Mouse (Mus musculus): ENCODE results near the gene Tceanc2. TPM values are rescaled to one million over a fixed set of nuclear protein-coding genes. Genes with fewer than 3 reads are reported as not detected.
A peak's percentile ranks its signal among the peaks of the same experiment; 100 is the strongest.

The Tceanc2 gene
- total RNA-seq (2021) = 27.9 and 31.3 TPM in 2 replicates
- long read RNA-seq, experiment 1, full-length matches to known transcripts = 20 of 20 reads
- long read RNA-seq, experiment 1, partial matches to known transcripts = 0 of 20 reads
- long read RNA-seq, experiment 1, other reads (novel, unspliced or antisense) = 0 of 20 reads
- long read RNA-seq, experiment 2, full-length matches to known transcripts = 5 of 6 reads
- long read RNA-seq, experiment 2, partial matches to known transcripts = 0 of 6 reads
- long read RNA-seq, experiment 2, other reads (novel, unspliced or antisense) = 1 of 6 reads

DNA sequence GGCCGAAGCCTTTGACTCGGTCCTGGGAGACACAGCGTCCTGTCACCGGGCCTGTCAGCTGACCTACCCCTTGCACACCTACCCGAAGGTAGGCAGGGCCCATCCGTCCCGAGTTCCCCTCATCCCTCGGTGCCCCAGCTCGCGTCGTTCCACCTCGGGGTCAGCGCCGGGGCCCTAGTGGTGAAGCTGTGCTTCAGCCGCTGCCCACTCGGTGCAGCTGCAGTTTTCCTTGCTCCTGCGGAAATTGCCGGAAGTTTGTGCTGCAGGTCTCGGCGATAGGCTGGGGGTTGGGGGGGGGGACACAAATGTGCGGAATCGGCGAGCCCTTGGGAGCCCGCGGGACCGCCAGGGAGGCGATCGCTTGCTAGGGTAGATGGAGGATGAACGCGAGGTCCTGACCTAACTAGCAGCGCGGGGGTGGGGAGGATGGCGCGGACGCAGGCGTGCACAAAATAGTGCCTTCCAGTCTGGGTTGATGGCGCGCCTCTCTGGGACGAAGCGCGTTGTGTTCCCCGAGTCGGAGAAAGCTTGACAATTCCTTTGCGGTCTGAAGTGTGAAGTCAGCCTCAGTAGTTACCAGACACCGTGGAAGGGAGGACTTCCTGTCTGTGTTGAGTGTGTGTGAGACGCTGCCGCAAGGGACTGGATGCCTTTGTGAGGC is at the start of gene Tceanc2:
Tceanc2 (minus strand) TSS at position 287 of the 661 bp plus-strand sequence.
- DNase-seq = peak; percentile 77

GRCm38 (mm10) chr4:107226313-107226712 is 47.4 kb upstream of the Tceanc2 start:
- no peak for DNase-seq

DNA sequence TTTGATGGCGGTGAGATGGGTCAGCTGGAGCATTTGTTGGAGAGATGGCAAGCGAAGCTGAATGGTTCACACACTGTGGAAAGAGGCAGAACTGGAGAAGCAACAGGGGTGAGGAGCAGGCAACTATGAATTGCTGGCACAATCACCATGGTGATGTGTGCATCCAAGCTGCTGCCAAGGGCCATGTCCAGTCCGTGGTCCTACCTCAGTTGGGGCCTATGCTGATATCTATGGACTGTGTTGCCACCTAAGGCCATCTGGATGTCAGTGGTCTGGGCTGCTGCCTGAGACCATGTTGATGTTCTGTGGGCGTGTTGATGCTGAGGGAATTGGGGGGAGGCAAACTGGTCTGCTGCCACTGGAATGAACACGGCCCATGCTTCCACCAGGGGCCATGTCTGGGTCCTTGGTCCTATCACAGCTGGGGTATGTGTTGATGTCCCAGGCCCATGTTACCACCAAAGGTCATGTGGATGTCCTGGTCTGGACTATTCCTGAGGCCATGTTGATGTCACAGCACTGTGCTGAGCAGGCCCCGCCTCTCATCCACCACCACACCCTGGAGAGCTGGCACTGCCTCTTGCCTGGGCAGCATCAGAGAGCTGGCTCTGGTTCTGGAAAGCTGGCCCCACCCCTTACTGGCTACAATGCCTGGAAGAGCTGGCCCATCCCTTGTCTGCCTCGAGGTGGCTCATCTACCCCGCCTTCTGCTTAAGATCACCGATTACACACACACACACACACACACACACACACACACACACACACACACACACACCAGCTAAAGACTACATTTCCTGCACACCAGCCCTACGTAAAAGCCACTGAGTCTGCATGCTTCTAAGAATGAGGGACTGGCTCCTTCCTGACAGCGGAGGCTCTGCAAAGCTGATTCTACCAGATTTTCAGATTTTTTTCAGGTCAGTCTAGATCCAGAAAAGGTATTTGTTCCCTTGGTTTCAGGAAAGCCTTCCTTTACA is 44.6 kb upstream of the Tceanc2 start:
- DNase-seq = peak; percentile 80

DNA sequence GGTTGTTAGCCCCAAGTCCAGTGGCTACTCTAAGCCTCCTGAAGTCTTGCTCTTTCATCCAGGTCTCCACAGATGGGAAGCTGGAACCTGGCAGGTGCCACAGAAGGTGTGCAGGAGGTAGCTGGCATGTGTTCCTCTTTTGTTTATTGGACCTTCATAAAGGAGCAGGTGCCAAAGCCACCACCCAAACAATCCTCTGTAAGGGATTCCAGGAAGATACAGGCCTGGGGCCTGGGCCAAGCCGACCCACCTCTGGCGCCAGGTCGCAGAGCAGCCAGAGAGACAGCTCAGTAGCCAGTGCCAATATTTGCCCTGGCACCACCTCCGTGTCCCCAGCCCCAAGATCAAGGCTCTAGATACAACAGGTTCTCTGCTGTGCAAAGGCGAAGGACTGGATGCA is 42.6 kb upstream of the Tceanc2 start:
- DNase-seq = no peak

DNA sequence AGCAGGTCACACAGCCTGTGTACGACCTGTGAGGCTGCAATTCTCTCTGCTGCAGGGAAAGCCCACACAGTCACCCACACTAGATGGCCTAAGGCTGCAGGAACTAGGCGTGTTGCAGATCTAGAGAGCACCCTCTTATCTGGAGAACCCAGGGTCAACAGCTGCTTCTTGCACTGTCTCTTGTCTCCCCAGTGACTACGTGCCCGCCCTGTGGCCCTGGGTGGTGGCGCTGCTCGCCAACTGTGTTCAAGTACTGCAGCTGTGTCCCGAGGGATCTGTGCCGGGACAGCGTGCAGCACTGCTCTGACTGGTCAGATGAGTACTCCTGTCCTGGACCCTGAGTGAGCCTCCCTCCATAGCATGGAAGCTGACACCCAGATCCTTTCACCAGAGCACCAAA is 38.7 kb upstream of the Tceanc2 start:
- DNase-seq = peak; percentile 76

GRCm38 (mm10) chr4:107213279-107214011 is 34.5 kb upstream of the Tceanc2 start:
- no peak for DNase-seq

GRCm38 (mm10) chr4:107211936-107212335 is 33.0 kb upstream of the Tceanc2 start:
- no peak for DNase-seq

- no peak for DNase-seq
Observed at GRCm38 (mm10) chr4:107211465-107211864, 32.5 kb upstream of the Tceanc2 start.

DNA sequence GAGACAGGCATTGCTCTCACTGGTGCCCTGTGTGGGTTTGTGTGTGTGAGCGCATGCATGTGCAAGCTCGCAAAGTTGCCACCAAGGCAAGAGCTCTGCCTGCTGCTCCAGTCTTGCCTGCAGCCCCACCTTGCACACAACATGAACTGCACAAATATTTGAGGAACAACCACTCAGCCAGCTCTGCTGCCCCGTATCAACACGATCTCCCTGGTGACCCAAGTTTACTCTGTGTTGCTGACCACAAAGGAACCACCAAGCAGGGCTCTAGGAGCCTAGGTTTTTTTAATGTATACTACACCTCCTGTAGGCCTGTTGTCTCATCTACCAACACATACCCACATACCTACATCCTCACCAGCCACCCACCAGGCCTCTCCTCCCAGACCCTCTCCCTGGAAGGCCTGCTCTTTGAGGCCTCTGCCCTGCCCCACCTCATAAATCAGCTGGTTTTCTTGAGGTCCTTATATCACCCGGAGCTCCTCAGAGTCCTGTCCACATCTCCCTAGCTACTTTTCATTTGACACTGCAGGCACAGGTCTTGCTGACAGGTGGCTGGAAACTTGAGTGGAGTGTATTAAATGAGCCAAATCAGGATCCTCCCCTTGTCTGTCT is 31.7 kb upstream of the Tceanc2 start:
- no peak for DNase-seq

DNA sequence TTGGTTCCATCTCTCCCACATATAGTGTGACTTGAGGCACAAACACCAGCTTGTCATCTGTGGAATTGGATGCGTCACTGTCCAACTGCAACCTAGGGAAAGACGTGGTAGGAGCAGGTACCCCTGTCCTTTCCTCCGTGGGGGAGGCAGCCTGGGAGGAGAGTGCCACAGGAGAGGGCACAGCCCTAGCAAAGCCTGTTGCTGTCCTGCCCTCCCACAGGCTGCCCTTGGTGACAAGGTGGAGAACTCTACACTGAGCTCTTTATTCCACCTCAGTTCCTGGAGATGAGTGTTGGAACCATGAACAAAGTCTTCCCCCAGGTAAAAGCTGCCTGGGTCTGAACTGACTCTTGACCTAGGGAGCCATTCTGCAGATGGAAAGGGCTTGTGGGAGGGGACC is 30.0 kb upstream of the Tceanc2 start, which contains the start of gene Ldlrad1:
Ldlrad1 (plus strand) TSS at position 301 of the 400 bp plus-strand sequence.
- no peak for DNase-seq

DNA sequence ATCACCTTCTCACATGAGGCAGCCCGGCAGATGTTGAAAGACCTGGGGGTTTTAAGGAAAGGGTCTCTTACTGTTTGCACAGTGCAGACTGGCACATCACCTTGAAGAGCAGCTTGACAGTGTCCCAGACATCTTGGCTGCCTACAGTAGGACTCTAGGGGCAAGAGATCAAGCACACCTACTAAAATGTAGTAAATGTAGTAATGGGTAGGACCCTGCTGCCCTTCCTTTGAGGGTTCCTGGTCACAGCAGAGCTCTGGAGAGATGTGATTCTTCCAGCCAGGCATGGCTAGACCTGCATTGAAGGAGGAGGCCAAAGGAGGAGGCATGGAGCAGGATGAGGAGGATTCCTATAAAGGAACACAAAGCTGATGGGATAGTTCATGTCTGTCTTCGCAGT is 28.1 kb upstream of the Tceanc2 start:
- no peak for DNase-seq

DNA sequence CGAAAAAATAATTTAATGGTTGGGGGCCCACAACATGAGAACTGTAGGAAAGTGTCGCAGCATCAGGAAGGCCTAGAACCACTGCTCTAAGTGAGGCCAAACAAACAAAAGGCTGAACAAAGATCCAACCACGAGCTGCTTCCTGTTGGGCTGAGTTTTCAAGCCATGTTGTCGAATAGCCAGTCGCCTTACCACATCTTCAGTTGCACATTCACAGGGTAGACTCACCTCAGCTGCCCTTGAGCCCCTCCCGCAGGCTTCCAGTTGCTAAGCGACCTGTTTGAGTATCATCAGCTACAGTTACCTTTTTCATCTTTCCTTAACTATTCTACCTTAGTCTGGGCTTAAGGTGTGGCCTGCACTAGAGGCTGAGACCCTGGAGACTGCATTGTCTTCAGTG is 24.1 kb upstream of the Tceanc2 start:
- DNase-seq = no peak

DNA sequence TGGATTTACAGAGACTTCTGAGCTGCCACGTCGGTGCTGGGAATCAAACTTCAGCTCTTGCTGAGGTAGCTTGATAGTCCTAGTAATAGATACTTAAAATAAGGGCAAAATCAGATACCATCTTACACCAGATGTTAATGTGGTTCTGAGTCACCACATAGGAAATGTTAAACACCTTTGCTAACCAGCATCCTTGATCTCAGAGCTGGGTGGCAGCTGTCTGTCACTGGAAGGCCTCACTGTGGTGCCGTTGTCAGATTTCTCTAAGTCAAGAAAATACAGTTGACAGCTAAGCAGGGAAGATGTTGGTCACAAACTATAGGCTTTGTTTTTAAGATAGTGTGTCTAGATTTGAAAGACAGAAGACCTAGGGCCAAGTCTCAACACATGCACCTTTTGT is 22.9 kb upstream of the Tceanc2 start:
- no peak for DNase-seq

DNA sequence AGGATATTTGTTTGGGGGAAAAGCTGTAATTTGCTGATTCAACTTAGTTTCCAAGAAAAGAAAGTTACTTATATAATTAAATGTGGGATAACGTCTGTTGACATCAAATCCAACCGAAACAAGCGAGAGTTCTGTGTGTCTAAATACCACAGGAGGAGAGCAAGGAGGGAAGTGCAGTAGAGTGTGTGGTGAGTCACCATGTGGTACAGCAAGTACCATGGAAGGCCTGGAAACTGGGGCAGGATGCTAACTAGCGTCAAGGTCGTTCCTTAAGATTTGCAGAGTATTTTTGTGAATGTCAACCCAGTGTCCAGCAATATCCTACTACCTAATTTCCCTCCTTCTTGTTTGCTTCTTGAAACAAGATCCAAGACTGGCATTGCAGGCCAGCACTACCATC is 19.2 kb upstream of the Tceanc2 start:
- DNase-seq = peak; percentile 25

GRCm38 (mm10) chr4:107196454-107196853 is 17.5 kb upstream of the Tceanc2 start:
- no peak for DNase-seq

DNA sequence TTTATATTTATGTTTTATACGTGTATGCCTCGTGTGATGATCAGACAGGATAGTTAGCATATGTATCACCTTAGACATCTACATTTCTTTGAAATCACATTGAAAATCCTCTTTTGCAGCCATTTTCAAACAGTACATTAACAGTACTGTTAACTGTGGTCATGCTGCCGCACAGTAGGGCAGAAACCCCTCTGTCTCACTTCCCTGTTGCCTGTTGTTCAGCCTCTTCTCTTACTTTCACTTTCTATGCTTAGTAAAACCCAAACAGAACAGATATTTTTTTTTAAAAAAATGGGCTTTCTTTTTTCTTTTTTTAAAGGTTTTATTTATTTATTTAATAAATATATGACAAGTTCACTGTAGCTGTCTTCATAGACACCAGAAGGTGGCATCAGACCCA is 14.9 kb upstream of the Tceanc2 start:
- DNase-seq = no peak

GRCm38 (mm10) chr4:107185703-107186102 is 6.8 kb upstream of the Tceanc2 start:
- no peak for DNase-seq

- no peak for DNase-seq
Observed at GRCm38 (mm10) chr4:107183203-107183602, 4.3 kb upstream of the Tceanc2 start.

- no peak for DNase-seq
Observed at GRCm38 (mm10) chr4:107182796-107183195, 3.9 kb upstream of the Tceanc2 start.

DNA sequence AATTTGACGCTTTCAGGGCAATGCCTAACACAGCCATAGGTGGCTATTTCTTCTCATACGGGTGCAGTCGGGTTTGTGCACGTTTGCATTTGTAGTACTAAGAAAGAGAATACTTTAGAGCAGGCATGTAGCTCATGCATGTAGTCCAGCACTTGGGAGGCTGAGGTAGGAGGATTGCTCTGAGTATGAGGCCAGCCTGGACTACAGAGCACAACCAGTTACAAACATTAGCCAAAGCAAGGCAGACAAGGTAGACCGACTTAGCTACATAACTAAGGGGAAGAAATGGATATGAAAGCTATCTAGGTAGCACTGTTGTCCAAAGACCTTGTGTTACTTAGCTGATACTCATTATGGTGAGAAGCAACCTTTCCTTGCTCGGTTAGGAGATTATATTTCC is 3.0 kb upstream of the Tceanc2 start:
- DNase-seq = no peak

- DNase-seq = no peak
Observed at GRCm38 (mm10) chr4:107180746-107181145, 1.8 kb upstream of the Tceanc2 start.

GRCm38 (mm10) chr4:107179561-107179960 is 645 bp upstream of the Tceanc2 start:
- no peak for DNase-seq
